Mouse (Mus musculus) bone marrow macrophage, adult 2 months (primary cell): ENCODE measurements around the gene Ccdc42. TPM values are rescaled to one million over a fixed set of nuclear protein-coding genes. Genes with fewer than 3 reads are reported as not detected.

Experiments used
- H3K27ac ChIP-seq: 2 replicates; pipeline ENCODE4 v1.5.1; 2012; ENCODE audit warnings: low read depth, low read length; ENCODE audit not compliant: insufficient read depth
- H3K4me1 ChIP-seq: 2 replicates; pipeline ENCODE4 v1.6.1; 2012; ENCODE audit warnings: low read length; ENCODE audit not compliant: control insufficient read depth, insufficient read depth
- H3K4me3 ChIP-seq: 2 replicates; pipeline ENCODE4 v1.5.1; 2012; ENCODE audit warnings: mild to moderate bottlenecking, low read length, moderate library complexity; ENCODE audit not compliant: insufficient read depth
- CTCF ChIP-seq: IDR thresholded peaks from 2 replicates; pipeline ENCODE4 v1.5.1; 2012; ENCODE audit warnings: low read depth, mild to moderate bottlenecking, low read length, moderate library complexity
- POLR2A ChIP-seq: IDR thresholded peaks from 2 replicates; pipeline ENCODE4 v1.6.1; 2012; ENCODE audit warnings: mild to moderate bottlenecking, low read depth, low read length, borderline replicate concordance
- polyA plus RNA-seq: library from polyadenylated mRNA; stranded (reverse); fragments of >200 nt; gene quantifications from 2 replicates; pipeline ENCODE4 v1.2.4, GENCODE M21; 2012; ENCODE audit not compliant: missing spikeins, insufficient read depth, insufficient read length

Gene Ccdc42
- polyA plus RNA-seq, 1 experiment, result not detected

- no peak overlapping the region for H3K27ac ChIP-seq
- TF ChIP-seq CTCF, result no peak
- no peak for TF ChIP-seq POLR2A
- H3K4me1 ChIP-seq, result peaks cover 13% of the 10 kb centered on the region
- no peak overlapping the region for H3K4me3 ChIP-seq
Observed at GRCm38 (mm10) chr11:68609910-68610566, 23.2 kb downstream of the Ccdc42 start.

- H3K4me1 ChIP-seq, result peaks cover 13% of the 10 kb centered on the region
- H3K27ac ChIP-seq, result no peak overlapping the region
- H3K4me3 ChIP-seq, result no peak overlapping the region
- TF ChIP-seq CTCF (no peak), POLR2A (no peak)
Observed at GRCm38 (mm10) chr11:68610567-68610947, 23.7 kb downstream of the Ccdc42 start.

GRCm38 (mm10) chr11:68613071-68613711, 26.4 kb downstream of the Ccdc42 start:
- no peak for TF ChIP-seq CTCF
- no peak for TF ChIP-seq POLR2A
- Histone ChIP-seq H3K4me3 (no peak overlapping the region), H3K4me1 (peaks cover 13% of the 10 kb centered on the region), H3K27ac (no peak overlapping the region)

GRCm38 (mm10) chr11:68622751-68623150, 35.9 kb downstream of the Ccdc42 start:
- peaks cover 3% of the 10 kb centered on the region; the same call in 1 of the 2 replicates for H3K4me1 ChIP-seq
- H3K4me3 ChIP-seq, result no peak overlapping the region
- TF ChIP-seq POLR2A (no peak), CTCF (no peak)
- H3K27ac ChIP-seq, result no peak overlapping the region

GRCm38 (mm10) chr11:68623225-68623870, 36.5 kb downstream of the Ccdc42 start:
- TF ChIP-seq POLR2A (no peak), CTCF (no peak)
- H3K27ac ChIP-seq, result no peak overlapping the region
- H3K4me1 ChIP-seq, result peaks cover 5% of the 10 kb centered on the region; the same call in 1 of the 2 replicates
- H3K4me3 ChIP-seq, result no peak overlapping the region

DNA sequence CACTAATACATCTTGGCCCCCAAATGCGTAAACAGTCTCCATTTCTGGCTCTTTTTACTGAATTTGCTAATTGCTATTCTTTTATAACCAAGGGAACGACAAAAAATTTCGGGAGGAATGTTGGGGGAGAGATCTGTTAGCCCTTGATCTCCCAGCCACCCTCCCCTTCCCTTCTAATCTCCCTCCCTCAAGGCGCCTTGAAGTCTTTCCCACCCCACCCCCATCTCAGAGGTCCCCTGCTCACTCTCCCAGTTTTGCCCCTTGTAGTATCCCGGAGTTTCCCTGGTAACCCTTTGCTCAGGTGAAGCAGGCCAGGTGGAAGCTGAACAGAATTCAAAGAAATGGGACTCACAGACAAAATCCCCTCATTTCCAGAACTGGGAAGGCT, 37.0 kb downstream of the Ccdc42 start:
- no peak overlapping the region for H3K4me3 ChIP-seq
- no peak for TF ChIP-seq POLR2A
- H3K27ac ChIP-seq, result no peak overlapping the region
- H3K4me1 ChIP-seq, result peaks cover 5% of the 10 kb centered on the region; the same call in 1 of the 2 replicates

DNA sequence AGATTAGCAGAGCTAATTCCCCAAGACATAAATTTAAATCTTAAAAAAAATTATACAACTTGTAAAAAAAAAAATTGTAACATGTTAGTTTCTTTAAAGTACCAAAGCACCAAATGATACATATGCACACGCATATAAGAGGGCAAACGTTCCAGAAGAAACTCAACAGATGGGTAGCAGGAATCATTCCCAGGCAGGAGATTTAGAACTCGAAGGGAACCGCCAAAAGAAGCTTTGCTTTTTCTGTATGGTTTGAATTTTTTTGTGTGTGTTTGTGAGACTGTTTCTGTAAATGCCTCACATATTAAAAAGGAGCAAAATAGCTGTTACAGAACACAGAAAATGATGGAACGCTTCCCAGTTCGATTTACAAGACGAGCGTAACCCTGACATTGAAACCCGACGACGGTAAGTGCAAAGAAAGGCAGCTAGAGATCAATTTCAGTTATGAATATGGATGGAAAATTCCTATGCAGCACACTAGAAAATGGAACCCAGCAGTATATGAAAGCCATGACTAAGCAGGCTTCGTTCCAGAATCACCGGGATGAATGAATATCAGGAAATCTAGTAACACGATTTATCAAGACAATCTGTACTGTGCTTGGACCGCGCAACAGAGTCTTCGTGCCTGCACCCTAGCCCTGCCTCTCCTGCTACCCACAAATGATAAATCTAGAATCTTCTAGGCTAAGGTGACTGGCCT, 44.9 kb downstream of the Ccdc42 start:
- TF ChIP-seq POLR2A (no peak), CTCF (no peak)
- H3K4me3 ChIP-seq, result no peak overlapping the region
- peaks cover 7% of the 10 kb centered on the region; the same call in 1 of the 2 replicates for H3K4me1 ChIP-seq
- H3K27ac ChIP-seq, result no peak overlapping the region

DNA sequence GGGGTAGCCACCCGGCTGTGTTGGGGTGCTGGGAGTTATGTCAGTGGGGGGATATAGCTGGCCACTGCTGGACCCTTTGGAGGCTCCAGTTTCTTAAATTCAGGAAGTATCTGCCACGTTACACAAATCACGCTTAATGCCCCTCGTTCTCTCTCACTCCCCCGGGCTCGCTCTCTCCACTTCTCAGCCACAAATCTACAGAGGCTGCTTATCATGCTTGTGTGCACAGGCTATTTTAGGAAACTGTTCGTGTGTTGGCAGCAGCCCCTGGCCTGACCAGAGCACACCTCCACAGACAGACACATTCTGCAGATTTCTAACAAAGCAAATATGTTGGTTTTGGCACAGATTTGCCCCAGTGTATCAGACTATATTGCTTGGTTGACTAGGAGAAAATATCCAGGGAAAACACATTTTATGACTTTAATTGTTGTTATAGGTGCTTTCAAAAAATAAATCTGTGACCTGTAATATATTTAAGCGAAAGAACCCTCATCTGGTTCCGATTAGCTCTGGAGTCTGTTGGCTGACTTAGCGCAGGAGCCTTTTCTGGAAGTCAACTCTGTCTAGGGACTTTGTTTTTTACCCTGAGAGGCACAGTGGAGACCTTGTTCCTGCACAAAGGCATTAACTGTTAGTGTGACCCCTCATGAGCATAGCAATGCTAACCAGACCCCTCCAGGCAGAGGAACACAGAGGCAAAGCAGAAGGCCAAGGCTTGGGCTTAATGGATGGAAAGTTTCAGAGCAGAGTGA, 51.2 kb downstream of the Ccdc42 start:
- H3K4me1 ChIP-seq, result peaks cover 4% of the 10 kb centered on the region
- TF ChIP-seq CTCF (no peak), POLR2A (no peak)
- H3K4me3 ChIP-seq, result no peak overlapping the region
- H3K27ac ChIP-seq, result no peak overlapping the region

GRCm38 (mm10) chr11:68641361-68641760, 54.5 kb downstream of the Ccdc42 start:
- TF ChIP-seq CTCF (no peak), POLR2A (no peak)
- Histone ChIP-seq H3K4me3 (no peak overlapping the region), H3K4me1 (peaks cover 2% of the 10 kb centered on the region; the same call in 1 of the 2 replicates), H3K27ac (no peak overlapping the region)
